Mouse (Mus musculus): ENCODE measurements around the gene Evx1. TPM values are rescaled to one million over a fixed set of nuclear protein-coding genes. Genes with fewer than 3 reads are reported as not detected.

Gene Evx1
- total RNA-seq, 2 experiments from 2014 or later, result not detected

GRCm38 (mm10) chr6:52298511-52298910 is 14.8 kb upstream of the Evx1 start:
- intact Hi-C loops (cut with DNase I), result no loop called here
- DNase-seq, result no peak
- Histone ChIP-seq H3K27ac (no peak overlapping the region), H3K4me3 (no peak overlapping the region)
- TF ChIP-seq CTCF (IDR thresholded peaks at IDR 0.05), result no peak

- no peak for TF ChIP-seq CTCF (IDR thresholded peaks at IDR 0.05)
- intact Hi-C loops (cut with DNase I), result no loop called here
- H3K4me3 ChIP-seq, result no peak overlapping the region
- H3K27ac ChIP-seq, result no peak overlapping the region
- DNase-seq, result no peak
These were observed 12.5 kb upstream of the Evx1 start for GRCm38 (mm10) chr6:52300806-52301205.

- H3K27ac ChIP-seq, result no peak overlapping the region
- intact Hi-C loops (cut with DNase I), result no loop called here
- H3K4me3 ChIP-seq, result no peak overlapping the region
- DNase-seq, result no peak
- TF ChIP-seq CTCF (IDR thresholded peaks at IDR 0.05), result no peak
These were observed 9.9 kb upstream of the Evx1 start for GRCm38 (mm10) chr6:52303426-52303825.

GRCm38 (mm10) chr6:52305877-52306389 is 7.4 kb upstream of the Evx1 start:
- 0 out of 2 replicates have a peak overlapping the region, but pooled peaks have one; percentile 28 for H3K27ac ChIP-seq
- peak; percentile 80 for DNase-seq
- intact Hi-C loops (cut with DNase I), result loop anchor here (5.0 kb wide), 2 partner anchors 296 to 416 kb away; no protein-coding TSS in a partner anchor
- H3K4me3 ChIP-seq, result peak overlapping the region; percentile 70
- TF ChIP-seq CTCF (IDR thresholded peaks at IDR 0.05), result peak; percentile 81

- Histone ChIP-seq H3K27ac (no peak overlapping the region), H3K4me3 (no peak overlapping the region)
- no peak for TF ChIP-seq CTCF (IDR thresholded peaks at IDR 0.05)
- DNase-seq, result no peak
- intact Hi-C loops (cut with DNase I), result loop anchor here (2.0 to 5.0 kb wide), 4 partner anchors 37 to 413 kb away; no protein-coding TSS in a partner anchor
These were observed 3.5 kb upstream of the Evx1 start for GRCm38 (mm10) chr6:52309766-52310165.

GRCm38 (mm10) chr6:52310366-52310765 is 2.9 kb upstream of the Evx1 start:
- intact Hi-C loops (cut with DNase I), result loop anchor here (5.0 kb wide), 1 partner anchor 38 kb away; no protein-coding TSS in a partner anchor

GRCm38 (mm10) chr6:52311661-52312557 is 1.4 kb upstream of the Evx1 start:
- H3K4me3 ChIP-seq, result no peak overlapping the region
- DNase-seq, result no peak
- no peak overlapping the region for H3K27ac ChIP-seq
- intact Hi-C loops (cut with DNase I), result loop anchor here (5.0 kb wide), 1 partner anchor 40 kb away; no protein-coding TSS in a partner anchor
- TF ChIP-seq CTCF (IDR thresholded peaks at IDR 0.05), result no peak

More at GRCm38 (mm10) chr6:52310366-52310765, 2.9 kb upstream of the Evx1 start:
- H3K27ac ChIP-seq, result no peak overlapping the region
- TF ChIP-seq CTCF (IDR thresholded peaks at IDR 0.05), result no peak
- no peak for DNase-seq
- H3K4me3 ChIP-seq, result no peak overlapping the region; the same call in 1 of the 2 replicates

- DNase-seq, result no peak
These were observed 761 bp upstream of the Evx1 start for GRCm38 (mm10) chr6:52312558-52312915.

GRCm38 (mm10) chr6:52314304-52315100 is 1.2 kb downstream of the Evx1 start:
- no peak for TF ChIP-seq CTCF (IDR thresholded peaks at IDR 0.05)
- Histone ChIP-seq H3K27ac (no peak overlapping the region), H3K4me3 (no peak overlapping the region)
- DNase-seq, result no peak
- intact Hi-C loops (cut with DNase I), result loop anchor here (5.0 kb wide), 1 partner anchor 42 kb away; no protein-coding TSS in a partner anchor

More at GRCm38 (mm10) chr6:52312558-52312915, 761 bp upstream of the Evx1 start:
- intact Hi-C loops (cut with DNase I), result loop anchor here (5.0 kb wide), 1 partner anchor 40 kb away; no protein-coding TSS in a partner anchor
- Histone ChIP-seq H3K27ac (no peak overlapping the region), H3K4me3 (no peak overlapping the region)
- TF ChIP-seq CTCF (IDR thresholded peaks at IDR 0.05), result no peak

GRCm38 (mm10) chr6:52315441-52316412 is 2.4 kb downstream of the Evx1 start:
- H3K27ac ChIP-seq, result no peak overlapping the region
- peak overlapping the region; percentile 66 for H3K4me3 ChIP-seq
- intact Hi-C loops (cut with DNase I), result no loop called here
- DNase-seq, result no peak
- no peak for TF ChIP-seq CTCF (IDR thresholded peaks at IDR 0.05)

- no peak for TF ChIP-seq CTCF (IDR thresholded peaks at IDR 0.05)
- no peak overlapping the region for H3K27ac ChIP-seq
- intact Hi-C loops (cut with DNase I), result no loop called here
- peak overlapping the region; percentile 66 for H3K4me3 ChIP-seq
- no peak for DNase-seq
These were observed 3.3 kb downstream of the Evx1 start for GRCm38 (mm10) chr6:52316413-52317184.
